Mouse (Mus musculus): ENCODE results near the gene Rbm33. TPM values are rescaled to one million over a fixed set of nuclear protein-coding genes. Genes with fewer than 3 reads are reported as not detected.
A peak's percentile ranks its signal among the peaks of the same experiment; 100 is the strongest.

Rbm33 gene
- total RNA-seq, 2 experiments from 2014 or later: 43.9 to 46.0 TPM

DNA sequence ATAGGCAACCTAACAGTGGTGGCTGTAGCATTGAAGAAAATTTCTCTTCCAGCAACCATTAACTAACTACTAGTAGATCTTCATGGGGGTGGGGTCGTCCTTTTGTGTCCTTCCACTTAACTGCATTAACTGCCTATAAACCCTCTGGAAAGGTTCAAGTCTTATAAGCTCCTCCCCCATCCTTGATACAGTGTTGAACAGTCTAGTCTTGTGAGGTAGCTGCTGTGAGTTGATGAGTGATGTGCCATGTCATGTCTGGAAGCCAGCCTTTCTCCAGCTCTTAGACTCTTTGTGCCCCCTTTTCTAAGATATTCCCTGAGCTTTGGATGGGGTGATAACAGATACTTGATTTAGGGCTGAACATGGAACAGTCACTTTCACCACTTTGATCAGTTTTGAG lies 7.5 kb downstream of the Rbm33 start:
- DNase-seq: no peak

DNA sequence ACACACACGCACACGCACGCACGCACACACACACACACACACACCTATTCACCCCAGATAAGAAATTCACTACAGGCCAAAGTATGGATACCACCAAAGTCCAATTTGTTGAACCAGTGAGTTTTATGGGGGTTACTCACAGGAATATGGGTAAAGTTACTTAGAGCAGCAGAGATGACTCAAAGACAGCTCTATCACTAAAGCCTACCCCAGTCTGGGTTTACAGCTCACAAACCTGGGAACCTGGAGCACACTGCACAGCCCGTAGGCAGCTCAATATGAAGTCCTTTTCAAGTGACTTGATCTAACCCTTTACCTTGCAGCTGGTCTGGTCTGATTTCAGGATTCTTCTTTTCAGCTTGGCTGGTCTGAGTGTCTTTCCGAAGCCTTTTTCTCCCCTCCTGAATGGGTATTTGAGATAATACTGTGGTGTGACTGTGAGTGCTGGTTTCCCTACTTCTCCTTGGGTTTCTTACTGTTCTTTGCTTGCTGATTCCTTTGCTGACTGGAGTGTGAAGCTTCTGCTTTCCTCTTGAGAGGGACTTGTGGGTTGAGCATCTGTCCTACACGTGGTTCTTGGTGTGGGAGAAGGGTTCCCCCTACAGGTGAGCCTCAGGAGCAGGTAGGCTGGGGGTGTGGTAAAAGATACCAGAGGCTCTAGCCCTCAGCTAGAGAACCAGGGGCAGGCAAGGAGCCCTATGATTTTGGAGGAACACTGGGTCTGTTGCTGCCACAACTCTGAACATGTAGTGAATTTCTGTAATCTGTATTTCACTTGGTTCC lies 12.3 kb downstream of the Rbm33 start:
- peak; percentile 10 for DNase-seq

DNA sequence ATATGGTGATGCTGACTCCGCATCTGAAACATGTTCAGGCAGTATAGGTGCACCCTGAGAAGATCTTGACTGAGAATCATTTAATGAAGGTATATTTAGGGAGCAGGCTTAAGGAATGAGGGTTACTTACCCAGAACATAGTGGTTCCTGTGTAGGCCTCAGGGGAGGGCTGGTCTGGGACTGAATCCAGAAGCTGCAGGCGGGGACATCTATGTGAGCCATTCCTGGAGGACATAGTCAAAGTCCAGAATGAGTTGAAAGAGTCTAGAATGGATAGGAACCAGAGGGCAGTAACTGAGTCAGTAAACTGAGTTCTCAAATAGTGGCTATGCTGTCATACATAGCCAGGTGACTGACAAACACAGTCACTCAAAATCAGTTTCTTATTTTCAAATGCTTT lies 16.8 kb downstream of the Rbm33 start:
- DNase-seq: peak; percentile 18

DNA sequence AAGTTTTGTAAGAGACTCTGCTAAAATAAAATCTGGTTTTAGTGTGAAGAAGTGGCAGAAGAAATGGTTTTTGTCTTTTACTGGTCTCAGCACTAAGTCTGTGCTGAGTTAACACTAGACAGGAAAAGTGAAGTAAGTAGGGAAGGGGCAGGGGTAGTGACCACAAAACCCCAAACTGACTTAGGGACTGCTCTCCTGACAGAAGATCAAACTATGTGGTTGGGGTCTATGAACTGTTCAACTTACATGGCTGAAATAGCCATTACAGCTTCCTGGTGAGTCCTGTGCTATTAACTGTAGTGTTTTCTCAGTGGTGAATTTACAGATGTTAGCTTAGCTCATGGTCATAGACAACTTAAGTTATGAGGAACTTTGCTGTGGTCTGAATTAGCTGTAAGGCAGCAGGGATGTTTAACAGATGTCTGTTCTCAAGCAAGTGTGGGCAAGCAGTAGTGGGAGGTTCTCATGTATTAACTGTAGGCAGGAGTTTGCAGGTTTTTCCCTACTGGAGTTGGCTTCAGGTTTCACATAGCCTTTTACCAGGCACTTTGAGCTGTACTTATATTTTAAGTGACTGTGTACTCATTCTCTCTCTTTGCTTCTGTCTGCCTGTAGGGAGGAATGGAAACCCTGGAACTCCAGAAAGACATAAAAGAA lies 35.1 kb downstream of the Rbm33 start:
- no peak for DNase-seq

DNA sequence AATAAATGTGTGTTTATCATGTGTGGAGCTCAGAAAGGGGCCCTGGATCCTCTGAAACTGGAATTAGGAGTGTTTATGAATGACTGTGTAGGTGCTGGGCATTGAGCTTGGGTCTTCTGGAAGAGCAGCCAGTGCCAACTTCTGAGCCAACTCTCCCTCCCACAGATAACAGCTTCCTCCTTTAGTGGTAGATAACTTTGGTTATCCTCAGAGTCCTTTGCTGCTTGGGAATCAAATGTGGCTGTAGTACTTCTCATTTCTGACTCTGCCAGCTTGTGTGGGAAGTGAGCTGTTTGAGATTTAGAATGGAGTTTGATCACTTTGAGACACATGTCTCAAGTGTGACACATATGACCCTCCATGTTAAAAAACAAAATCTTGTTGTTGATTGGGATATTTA lies 38.7 kb downstream of the Rbm33 start:
- no peak for DNase-seq

DNA sequence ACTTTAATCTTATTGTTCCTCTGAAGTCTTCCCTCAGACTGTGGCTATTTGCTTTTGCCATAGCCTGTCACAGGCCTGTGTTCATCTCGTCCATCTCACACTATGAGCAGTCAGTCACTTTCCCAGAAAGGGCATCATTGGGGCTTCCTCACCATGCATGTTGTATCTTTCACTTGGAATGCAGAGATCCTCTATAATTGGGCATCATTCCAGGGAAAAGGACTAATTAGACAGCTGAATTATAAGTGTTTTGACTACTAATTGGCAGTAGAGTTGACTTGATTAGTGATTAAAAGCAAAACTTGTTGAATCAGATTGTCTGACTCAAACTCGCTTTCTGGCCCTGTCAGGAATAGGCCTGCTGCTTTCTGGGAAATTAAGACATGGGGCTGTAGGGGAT lies 43.8 kb downstream of the Rbm33 start:
- DNase-seq: no peak

DNA sequence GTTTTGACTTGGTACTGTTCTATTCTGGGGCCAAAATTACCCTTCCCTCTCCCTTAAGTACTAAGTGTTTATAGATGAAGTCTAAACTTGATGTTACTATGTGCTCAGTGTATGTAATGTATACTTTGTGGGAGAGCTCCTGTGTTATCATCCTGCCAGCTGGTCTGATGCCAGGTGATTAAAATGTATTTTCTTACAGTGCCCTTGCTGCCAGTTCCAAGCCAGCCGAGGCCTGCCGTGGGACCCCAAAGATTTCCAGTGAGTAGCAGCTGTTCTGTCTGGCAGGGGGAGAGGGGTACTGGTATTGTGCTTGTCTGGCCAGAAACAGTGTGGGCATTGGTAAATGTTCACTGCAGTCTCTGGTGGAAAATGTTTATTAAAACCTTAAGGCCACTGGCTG lies 51.1 kb downstream of the Rbm33 start:
- no peak for DNase-seq

DNA sequence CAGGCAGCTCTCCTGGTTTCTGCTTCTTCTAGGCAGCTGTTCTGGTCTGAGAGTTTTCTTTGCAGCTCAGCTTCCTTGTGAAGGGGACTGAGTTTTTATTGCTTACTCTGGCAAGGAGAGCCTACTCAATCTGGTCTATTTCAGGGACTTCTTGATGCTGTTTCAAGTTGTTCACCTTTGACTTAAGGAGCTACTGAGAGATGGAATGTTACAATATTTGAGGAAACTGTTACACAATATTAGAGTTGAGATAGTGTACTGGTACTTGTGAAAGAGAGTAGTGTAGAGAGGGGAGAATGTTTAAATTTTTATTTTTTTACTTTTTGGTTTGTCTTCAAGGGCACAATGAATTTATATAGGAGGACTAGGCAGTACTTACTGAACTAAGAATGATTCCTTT lies 53.9 kb downstream of the Rbm33 start:
- no peak for DNase-seq

DNA sequence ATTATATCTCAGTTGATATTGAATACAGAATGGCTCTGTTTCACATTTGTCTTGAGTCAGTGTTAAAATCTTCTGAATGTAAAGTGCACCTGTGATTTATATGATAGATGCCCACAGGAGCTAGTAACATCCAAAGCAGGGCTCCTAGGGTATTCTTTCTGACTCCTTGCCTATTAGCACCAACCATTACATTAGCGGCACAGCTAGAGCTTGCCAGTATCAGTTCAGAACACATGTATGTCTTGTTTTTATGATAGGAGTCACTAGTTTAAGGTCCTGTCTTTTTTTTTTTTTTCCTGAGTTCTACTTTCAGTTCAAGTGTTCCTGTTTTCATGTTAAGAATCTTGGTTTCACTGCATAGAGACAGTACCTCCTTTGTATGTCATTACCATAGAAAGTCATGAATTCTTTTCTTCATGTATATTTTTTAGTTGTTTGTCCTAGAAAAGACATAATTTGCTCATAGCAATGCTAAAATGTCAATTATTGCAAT lies 55.3 kb downstream of the Rbm33 start:
- no peak for DNase-seq

DNA sequence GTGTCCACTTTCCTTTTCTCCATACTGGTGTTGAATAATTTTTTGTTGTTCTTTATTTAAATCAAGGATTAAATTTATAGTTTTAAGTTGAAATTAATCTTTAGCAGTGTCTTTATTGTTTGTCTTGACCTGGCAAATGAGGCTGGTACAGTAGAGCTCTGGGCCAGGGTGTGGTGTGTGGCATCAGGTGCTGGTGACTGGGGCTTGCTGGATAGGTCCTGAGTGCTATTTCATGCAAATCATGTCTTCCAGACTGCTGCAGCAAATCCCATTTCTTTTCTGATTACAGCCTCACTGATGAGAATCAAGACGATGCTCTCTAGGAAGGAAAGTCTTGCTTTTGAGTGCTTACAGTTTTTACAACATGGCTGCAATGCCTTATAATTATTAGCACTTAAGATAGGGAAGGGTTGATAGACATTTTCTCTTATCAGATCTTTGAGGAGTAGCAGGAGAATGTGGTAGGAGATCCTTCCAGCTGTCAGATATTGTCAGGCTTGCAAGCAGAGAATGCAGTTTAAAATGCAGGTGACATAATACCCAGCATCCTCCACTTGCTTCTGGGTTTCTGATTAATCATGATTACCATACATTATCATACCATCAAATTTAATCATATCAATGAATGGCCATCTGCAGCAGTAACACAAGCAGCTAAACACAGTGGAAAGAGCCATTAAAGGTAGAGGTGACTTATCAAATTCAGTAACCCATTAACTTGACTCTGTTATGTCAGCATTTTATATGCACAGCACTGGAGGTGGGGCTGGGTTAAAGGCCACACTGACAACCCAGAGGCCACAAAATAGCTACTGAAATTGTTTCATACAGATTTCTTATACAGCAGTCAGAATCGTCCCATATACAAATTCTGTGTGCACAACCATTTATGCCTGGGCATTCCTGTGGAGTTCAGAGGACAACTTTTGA lies 56.8 kb downstream of the Rbm33 start:
- no peak for DNase-seq

DNA sequence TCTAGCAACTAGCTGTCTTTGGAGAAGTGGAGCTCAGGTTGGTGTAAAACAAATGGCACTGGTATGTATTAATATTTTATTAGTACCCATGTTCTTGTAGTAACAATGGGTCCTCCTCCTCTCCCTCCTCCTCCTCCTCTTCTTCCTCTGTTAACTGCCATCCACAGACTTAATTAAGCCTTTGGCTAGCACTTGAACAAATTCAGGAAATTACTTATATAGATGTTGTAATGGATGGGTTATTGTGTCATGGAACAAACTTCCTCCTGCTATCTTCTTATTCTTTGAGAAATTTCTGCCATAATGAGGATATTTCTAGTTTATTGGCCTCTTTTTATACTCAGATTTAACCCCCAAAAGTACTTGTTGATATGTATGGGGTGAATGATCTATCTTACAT lies 60.4 kb downstream of the Rbm33 start:
- no peak for DNase-seq

DNA sequence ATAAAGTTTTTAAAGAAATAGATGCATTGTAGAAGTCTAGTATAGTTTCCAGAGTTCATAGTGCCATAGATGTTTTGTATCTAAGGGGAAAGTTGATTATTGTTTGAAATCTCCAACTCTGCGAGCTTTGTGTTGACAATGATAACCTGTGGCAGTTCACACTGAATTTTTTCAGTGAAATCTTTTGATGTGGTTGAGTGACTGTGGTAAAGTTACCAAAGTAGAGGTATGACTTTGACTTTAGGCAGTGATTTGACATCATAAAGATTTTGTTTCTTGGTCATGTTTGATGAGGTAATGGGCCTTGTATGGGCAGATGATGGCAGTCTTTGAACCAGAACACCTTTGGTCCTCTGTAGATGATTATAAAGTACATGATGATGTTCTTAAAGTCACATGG lies 65.4 kb downstream of the Rbm33 start:
- DNase-seq: no peak

DNA sequence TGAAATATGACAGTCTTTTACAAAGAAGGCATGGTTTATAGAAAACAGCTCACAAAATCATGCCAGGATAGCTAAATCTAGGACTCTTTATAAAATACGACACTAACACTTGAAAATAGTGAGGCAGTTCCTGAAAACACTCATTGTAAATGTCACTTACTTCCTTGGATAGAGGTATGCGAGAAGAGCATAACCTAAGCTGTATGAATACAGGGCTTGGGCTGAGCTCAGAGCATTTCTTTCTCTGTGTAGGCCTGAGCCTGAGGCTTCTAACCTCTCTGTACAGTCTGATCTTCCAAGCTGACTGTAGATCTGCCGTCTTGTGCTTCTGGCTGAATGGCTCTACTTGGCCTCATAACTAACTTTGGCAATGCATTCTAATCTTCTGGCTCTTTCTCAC lies 69.9 kb downstream of the Rbm33 start:
- DNase-seq: no peak

DNA sequence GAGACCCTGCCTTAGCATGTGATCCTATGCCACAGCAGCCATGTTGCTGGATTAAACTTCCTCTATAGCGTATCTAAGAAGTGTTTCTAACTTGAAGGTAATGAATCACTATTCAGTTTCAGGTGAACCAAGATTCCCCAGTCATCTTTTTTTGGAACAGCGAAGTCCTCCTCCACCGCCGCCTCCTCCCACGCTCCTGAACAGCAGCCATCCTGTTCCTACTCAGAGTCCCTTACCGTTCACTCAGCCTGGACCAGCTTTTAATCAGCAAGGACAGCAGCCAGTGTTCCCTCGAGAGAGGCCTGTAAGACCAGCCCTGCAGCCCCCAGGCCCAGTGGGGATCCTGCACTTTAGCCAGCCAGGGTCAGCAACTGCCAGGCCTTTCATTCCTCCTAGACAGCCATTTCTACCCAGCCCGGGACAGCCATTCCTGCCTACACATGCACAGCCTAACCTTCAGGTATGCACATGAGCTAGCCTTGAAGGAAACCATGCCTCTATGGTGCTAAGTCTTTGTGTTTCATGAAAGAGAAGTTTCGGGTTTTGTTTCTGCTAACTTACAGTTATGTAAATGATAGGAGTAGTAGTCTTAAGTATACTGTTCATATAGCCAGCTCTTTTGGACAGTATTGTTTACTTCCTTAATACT lies 70.7 kb downstream of the Rbm33 start:
- DNase-seq: no peak

DNA sequence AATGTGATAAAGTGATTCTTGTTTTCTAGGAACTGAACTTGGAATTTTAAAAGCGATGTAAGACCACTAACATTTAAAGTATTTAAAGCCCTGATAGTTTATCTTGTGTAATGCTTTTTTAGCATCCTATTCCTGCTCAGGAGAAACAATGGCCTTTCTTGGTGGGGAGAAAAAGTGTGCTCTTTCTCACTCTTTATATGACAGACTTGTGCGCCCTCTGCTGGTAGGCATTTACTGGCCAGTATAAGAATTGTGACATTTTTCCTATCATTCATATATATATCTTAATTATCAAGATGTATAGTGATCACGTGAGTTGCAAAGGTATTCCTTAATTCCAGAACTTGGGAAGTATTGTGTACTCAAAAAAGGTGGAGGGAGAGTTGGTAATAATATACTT lies 71.3 kb downstream of the Rbm33 start:
- DNase-seq: peak; percentile 77

DNA sequence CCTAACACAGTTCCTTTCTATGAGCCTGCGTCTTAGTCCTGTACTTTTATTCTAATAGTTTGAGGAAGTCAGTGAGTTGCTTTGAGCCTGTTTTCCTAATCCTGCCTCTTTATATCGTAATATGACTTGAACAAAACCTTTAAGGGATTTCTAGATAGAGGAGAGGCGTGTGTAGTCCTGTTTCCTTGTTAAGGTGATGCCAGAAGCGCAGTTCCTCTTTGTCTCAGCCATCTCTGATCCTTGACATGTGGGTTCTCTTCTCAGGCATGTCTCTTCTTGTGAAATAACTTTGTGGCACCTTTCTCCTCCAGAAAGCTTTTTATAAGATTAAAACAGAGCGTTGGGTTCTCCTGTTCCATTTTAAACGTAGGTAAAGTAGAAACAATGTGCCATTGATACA lies 73.3 kb downstream of the Rbm33 start:
- DNase-seq: no peak

DNA sequence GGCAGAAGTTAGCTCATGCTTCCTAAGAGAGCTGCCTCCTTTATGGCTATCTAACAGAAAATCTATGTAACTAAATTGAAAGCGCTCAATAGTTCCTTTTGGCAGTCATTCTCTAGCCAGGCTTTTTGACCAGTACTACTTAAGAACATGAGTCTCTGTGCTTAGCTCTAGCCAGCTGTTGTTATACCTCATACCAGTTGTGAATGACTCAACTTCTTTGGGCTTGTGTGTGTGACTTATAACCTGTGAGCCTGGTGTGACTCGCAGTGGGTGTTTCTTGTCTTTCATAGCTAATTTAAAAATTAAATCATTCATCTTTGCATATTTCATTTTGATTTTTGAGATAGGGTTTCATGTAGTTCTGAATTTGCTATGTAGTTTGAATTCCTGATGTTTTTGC lies 80.4 kb downstream of the Rbm33 start:
- no peak for DNase-seq

DNA sequence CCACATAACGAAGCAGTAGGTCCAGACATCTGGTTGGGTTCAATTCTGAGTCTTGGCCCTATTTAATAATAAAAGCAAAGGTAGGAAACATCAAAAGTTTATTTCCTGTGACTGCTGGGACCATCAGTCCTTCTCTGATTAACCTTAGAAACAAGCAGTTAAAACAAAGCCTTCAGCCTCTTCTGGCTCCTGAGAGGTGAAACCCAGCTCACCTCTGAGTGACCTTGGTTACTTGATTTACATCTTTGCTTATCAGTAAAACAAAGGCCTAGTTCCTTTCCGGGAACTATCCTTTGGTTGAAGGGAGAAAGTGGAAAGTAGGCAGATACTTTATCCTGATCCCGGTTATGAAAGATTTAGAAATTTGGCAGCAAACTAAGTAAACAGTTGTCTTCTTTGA lies 81.8 kb downstream of the Rbm33 start:
- DNase-seq: no peak

DNA sequence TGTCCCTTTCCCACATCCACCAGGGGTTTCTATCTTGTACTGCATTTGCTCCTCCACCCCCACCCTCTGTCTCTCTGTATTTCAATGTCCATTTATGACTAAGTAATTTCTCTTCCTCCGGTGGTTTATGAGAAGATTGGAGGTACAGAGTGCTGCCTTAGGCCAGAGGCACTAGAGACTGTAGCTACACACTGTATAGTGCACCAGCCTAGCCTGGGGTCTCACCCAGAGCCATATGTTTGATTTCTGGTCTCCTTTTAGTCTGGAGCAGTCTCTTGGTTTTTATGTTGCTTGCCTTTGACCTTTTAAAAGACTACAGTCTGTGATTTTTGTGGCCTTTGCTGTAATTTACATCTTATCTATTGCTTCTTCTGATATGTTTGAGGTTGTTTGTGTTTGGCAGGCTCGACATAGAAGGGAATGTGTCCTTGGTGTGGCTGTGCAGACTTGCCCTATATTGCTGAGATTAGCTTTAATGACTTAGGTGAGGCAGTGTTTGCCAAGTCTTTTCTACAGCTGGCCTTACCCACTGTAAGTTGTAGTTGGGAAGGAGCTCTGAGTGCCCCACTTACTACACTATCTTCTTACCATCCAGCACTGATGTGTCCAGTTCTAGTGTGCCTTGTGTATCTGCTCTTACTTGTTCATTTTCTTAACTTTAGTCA lies 82.7 kb downstream of the Rbm33 start:
- DNase-seq: no peak

DNA sequence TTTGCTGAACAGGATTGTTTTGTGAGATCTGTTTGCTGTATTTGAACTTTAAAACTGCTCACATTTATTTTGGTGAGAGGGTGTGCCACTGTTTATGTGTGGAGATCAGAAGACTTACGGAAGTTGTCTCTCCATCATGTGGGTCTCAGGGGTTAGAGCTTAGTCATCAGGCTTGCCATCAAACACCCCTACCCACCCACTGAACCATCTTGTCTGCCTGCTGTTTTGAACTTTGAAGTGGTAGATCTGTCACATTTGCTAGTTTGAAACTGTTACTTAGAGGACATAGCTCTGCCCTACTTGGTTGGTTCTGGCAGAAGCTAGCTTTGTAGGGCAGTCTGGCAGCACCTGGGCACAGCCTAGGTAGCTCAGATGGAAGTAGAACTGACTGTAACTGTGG lies 85.8 kb downstream of the Rbm33 start:
- no peak for DNase-seq

DNA sequence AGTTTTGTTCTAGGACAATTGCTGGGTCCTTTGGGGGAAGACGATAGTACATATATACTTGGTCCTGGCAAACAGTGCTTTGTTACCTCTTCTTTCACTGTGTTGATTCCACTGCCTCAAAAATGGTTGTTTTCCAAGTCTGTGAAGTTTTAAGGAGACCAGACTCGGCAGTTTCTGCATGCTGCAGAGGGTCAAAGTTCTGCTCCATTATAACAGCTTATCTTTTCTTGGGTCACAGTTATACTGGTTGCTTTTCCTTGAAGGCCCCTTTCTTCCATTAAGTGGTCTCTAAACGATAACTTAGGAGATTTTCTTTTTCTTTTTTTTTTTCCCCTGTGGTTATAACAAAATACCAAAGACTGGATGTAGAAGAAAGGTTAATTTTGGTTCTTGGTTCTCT lies 89.7 kb downstream of the Rbm33 start:
- DNase-seq: no peak
